Mouse (Mus musculus): ENCODE measurements around the gene Hist1h3d. TPM values are rescaled to one million over a fixed set of nuclear protein-coding genes. Genes with fewer than 3 reads are reported as not detected.
"Not testable (repeated sequence)": the region's sequence is repeated elsewhere in the genome, so short reads cannot be mapped to it uniquely, and the experiment has no call there.

The Hist1h3d gene
- total RNA-seq, 4 experiments from 2014 or later, result 8.2 to 11.5 (median 10.5) TPM

DNA sequence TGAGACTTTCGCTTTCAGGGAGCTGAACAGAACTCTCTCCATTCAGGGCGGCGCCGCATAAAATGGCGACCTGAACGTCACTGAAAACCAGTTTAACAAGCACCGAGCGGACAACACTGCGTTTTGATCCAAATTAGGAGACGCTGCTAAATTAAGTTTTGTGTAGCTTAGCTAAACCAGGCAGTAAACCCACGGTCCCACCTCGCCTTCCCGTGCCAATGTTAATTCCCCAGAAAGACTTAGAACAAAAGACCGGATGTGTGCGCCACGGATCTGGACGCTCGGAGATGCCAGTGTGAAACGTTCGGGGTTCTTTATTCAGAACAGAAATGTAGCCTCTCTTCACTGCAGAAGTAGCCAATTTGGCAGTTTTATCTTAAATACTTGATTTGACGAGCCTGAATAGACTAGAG, 9.5 kb downstream of the Hist1h3d start:
- DNase-seq (ENCODE audit: low spot score in 2 of 2), result peak; percentile 63 to 66

DNA sequence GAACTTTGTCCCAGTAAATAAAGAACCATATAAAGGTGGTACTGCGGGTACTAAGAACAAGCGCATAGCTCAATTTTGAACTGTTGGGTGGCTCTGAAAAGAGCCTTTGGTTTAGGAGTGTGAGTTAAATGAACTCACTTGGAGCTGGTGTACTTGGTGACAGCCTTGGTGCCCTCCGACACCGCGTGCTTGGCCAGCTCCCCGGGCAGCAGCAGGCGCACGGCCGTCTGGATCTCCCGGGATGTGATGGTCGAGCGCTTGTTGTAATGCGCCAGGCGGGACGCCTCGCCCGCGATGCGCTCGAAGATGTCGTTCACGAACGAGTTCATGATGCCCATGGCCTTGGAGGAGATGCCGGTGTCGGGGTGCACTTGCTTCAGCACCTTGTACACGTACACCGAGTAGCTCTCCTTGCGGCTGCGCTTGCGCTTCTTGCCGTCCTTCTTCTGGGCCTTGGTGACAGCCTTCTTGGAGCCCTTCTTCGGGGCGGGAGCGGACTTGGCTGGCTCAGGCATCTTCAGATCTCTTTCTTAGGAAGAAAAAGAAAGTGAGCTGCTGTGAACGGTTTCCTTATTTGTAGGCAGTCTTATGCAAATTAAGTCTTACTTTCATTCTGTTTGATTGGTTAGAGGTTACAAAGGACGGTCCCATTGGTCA, 10.0 kb downstream of the Hist1h3d start:
- peak; percentile 68 to 80 for DNase-seq (ENCODE audit: low spot score in 2 of 2)

DNA sequence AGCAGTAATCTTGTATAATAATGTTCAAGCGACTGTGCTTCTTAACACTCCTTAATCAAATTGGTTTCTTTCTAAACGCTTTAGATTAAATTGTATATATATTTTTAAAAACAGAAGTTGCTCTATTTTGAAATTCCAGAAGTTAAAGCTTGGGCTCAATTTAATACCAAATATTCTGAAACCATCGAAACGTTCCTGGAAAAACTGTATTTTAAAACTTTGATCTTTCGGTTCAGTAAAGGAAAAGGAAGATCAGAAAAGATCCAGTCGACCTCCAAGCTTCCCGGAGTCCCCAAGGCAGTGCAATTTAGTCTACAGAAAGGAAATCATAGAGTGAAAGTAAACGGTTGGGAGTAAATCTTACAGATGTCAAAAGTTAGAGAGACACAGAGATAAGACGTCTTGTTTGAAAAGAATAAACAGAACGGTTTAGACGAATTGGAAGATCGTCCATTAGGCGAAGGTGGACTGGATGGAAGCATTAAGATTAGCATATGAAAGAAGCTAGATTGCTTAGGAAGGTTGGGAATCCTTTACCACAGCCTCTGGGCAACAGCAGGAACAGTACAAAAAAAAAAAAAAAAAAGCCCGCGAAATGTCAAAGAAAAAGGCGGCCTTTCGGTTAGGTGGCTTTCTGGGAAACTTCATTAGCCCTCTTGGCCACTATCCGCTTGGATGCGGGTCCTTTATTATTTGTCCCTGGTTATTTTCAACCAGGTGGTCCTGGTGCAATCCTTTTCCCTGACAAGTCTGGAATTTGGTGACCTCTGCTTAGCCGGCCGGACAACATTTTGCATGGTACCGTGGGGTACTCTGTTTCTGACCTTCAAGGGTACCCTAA, 10.8 kb downstream of the Hist1h3d start:
- DNase-seq (ENCODE audit: low spot score in 2 of 2), result no peak

DNA sequence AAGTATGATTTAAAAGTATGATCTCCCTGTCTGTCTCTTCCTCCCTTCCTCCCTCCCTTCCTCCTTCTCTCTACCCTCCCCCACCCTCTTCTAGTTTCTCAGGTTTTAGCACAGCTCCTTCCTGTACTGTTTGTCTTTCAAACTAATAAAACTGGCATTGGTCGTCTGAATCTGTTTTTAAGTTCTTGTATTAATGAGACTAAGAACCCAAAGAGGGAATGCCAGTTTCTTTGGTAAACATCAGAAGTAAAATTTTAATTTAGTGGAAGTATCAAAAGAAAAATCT, 11.3 kb downstream of the Hist1h3d start:
- DNase-seq (ENCODE audit: low spot score in 2 of 2), result no peak

DNA sequence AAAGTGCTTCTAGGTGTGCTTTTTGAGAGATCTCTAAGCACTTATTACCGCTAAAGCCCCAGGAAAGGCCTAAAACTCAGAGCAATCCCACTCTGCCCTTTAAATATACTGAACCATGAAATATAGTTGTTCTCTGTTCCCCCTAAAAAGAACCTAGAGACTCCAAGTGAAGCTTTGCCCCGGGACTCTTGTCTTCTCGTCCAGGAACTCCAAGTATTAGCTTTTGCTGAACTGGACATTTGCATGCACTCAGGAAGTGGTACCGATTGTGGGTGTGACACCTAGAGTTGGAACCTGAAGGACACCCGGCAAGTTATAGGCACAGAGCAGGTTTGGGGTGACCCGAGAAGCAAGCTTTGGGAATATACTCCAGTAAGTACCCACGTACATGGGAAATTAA, 15.6 kb downstream of the Hist1h3d start:
- no peak for DNase-seq (ENCODE audit: low spot score in 2 of 2)

DNA sequence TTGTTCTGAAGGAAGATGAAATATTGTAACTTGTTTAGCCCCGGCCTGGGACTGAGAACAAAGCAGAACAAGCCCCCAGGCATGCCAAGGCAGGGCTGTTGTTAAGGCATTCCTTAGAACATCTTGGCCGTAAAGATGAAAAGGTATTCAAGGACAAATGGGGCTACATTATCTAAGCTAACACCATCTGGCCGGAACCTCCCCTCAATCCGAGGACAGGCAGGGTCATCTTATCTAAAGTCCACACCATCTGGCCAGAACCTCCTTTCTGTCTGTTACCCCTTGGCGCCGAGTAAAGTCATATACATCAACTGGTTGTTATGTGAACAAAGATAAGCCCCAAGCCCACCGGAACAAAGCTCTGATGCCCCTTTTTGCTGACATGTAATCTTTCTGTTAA, 16.3 kb downstream of the Hist1h3d start:
- not testable (repeated sequence) for DNase-seq (ENCODE audit: low spot score in 2 of 2)

DNA sequence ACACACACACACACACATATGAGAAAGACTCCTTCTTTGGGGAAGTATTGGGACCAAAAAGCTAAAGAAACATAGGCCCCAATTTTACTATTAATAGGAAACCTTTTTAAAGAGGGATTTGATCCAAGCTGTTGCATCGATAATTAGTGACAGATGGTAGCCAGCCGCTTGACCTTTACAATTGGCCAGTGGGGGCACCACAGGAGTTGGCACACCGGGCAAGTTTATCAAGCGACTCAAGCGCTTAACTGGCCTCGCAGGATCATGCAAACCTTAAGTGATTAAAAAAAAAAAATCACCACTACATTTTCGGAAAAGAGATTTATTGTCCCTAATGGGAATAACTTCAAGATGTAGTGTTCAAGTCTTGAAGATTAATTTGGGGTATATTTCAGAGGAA, 17.1 kb downstream of the Hist1h3d start:
- no peak for DNase-seq (ENCODE audit: low spot score in 2 of 2)

DNA sequence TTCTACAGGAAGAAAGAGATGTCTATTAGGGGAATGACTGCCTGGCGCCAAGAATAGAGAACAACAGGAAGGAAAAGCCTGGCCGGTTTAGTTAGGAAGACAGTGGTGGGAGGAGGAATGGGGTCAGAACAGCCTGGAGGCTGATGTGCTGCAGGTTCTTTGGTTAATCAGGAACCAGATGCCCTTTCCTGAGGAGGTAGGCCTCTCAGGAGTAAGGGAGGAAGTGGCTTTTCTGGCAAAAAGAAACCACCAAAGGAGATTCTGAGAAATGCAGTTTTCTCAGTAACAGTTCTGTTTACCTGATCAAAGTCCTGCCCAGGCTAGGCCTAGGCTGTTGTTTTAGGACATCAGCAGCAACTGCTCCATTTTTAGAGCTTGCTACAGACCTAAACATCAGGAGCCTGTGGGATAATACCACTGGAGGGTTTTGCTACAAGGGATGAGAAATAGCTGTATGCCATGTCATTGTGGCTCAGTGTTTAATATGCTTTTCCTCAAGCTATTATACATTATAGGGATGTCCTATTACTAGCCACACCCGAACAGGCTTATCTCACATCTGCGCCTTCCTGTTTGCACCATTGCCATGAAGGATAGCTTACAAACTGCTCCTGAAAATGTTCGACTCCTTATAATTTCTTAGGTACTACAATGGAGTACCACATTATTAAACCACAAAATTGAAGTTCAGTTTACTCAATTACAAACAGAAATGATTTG, 17.6 kb downstream of the Hist1h3d start:
- DNase-seq (ENCODE audit: low spot score in 2 of 2), result no peak

DNA sequence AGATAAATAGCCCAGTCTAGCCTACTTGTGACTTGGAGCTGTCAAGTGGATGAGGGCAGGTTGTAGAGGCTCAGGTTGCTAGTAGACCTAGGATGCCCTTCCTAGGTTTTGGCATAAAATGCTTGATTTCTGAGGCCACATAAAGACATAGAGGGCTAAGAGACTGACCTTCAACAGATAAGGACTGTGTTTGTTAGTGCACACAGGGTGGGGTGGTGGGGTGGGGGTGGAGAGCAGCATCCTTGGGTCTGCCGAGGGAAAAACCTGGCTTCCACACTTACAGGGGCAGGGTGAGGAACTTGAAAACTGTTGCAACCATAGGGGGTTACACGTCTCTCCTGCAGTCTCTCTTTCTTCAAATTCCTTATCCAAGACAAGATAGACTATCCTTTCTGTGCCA, 19.6 kb downstream of the Hist1h3d start:
- DNase-seq (ENCODE audit: low spot score in 2 of 2), result no peak

DNA sequence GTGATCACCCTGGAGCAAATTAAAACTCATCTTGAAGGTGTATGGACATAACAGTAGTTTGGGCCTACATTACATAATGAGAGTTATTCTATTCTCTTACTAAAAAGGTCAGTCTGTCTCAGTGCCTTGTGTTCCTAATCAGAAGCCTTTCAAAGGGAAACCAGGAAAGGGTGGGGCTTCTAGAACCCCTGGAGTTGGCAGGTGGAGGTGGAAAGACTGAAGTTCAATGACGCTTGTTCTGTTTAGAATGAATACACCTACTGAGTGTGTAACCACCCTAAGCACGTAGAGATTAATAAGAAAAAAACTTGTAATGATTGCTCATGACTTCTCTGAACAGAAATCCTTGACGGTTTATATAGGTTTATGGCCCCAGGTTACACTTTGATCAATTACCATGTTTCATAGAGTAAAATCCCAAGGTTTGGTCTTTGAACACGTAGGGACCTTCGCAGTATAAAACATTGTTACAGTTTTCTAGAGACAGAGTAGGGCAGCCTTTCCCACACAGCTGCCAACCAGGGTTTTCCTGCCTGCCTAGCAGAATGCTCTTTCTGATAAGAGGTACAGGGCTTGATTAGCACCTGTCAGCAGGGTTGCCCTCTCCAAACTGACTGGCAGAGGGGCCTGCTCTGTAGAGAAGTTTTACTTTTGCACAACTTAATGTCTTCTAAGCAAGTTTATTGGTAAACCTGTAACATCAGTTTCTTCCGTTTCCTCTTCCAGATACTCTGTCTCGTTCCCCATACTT, 20.2 kb downstream of the Hist1h3d start:
- no peak for DNase-seq (ENCODE audit: low spot score in 2 of 2)

DNA sequence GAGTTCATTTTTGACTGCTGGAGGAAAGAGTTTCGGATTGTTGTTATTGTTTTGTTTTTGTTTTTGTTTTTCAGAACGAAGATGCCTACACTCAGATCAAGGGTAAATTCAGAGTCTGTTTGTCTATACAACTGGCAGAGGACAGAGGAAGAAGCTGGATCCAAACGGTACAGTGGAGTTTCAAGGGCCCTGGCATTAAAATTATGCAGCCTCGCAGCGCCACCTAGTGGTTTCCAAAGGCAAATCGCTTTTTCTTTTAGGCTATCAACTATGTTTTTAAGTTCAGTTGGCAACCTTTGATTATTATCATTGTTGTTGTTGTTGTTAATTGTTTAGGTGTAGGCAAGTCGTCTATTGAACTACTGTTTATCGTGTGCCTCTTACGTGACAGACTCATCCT, 22.4 kb downstream of the Hist1h3d start:
- DNase-seq (ENCODE audit: low spot score in 2 of 2), result peak in 1 of 2 experiments; percentile 66

DNA sequence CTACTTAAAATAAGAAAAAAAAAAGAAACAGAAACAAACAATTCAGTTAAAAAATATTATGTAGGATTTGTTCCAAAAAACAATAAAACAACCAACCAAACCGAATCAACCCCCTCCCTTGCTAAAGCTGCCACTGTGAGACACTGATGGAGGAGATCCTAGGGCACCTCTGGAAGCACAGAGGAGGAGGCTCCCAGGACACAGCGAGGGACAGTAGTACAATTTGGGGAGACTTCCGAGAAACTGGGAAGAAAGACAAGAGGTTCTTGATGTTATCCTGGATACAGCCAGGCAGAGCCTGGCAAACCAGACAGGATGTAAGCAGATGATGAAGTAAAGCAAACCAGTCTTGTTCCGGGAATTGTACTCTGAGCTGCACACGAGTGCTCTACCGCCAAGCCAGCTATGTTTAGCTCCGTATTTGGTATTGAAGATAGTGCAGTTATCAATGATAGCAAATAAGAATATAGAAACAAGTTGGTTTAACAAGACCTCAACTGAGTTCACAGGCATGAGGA, 27.7 kb downstream of the Hist1h3d start:
- no peak for DNase-seq (ENCODE audit: low spot score in 2 of 2)

DNA sequence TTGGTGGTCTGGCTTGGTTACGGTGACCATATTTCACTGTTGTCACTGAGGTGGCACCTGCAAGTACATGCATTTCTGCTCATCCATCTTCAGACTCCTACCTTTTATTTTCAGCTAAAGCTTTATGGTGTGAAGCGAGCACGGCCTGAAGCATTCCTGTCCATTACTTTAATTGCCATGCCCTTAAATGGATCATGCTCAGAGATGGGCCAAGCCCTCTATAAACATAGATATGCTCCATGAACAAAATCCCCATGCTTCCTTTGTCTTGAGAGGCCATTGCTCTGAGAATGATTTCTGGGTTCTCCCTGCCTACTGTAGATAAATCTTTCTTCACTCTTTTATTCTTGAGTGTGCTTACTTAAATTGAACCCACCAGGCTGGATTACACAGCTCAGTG, 28.9 kb downstream of the Hist1h3d start:
- DNase-seq (ENCODE audit: low spot score in 2 of 2), result no peak

DNA sequence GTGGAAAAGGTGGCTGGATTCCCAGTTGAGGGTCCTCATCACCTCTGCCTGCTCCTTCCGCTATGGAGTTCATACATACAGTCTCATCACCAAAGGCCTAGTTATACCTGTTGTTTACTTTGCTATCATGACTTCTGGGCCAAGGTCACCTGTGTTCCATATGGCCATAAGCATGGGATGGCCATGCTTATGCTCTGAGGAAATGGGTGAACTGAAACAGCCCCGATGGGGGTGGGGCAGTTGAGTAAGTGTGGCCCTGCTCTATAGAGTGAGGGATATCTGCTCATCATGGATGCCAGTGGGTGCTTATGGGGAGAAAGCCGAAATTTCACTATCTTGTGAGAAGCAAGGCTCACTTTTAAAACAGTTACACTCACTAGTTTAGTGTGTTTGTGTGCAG, 29.5 kb downstream of the Hist1h3d start:
- DNase-seq (ENCODE audit: low spot score in 2 of 2), result no peak

DNA sequence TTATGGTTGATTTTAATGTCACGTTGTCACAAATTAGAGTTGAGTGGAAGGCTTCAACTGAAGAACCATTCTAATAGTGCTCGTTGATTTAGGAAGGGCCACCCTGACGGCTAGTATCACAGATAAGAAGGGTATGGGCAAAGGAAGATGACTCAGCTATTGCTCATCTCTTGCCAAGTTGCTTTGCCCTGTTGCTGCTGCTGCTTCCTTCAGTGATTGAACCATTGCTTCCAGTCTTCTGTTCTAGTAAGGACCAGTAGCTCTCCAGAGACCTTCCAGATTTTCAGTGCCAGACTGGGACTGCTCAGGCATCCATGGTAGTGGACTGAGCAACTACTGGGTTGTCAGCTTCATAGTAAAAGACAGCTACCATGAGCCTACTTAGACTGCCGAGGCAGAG, 33.6 kb downstream of the Hist1h3d start:
- DNase-seq (ENCODE audit: low spot score in 2 of 2), result no peak

DNA sequence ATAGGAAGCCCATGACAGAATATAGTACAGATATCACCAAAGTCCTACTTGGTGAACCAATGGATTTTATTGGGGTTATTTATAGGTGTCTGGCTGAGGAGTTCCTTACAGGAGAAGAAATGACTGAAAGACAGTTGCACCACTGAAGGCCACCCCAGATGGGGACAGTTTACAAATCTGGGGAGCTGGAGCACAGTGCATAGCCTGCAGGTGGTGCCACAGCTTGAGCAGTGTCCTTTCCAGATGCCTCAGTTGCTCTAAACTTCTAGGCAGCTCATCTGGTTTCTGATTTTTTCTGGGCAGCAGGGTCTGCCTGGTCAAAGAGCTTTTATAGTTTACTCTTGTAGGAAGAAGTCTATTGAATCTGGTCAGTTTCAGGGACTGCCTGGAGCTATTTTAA, 34.3 kb downstream of the Hist1h3d start:
- no peak for DNase-seq (ENCODE audit: low spot score in 2 of 2)

DNA sequence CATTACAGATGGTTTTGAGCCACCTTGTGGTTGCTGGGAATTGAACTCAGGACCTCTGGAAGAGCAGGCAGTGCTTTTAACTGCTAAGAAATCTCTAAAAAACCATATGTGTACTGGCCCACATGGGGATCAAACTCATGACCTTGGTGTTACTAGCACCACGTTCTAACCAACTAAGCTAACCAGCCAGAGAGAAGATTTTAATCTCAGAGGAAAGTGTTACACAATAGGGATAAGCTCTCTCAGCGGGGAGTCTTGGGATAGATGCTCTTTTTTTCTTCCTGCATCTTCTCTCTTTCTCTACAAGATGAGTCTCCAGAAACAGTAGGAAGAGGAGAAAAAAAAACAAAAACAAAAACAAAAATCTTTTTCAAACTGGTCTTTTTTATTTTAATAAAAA, 34.8 kb downstream of the Hist1h3d start:
- no peak for DNase-seq (ENCODE audit: low spot score in 2 of 2)

DNA sequence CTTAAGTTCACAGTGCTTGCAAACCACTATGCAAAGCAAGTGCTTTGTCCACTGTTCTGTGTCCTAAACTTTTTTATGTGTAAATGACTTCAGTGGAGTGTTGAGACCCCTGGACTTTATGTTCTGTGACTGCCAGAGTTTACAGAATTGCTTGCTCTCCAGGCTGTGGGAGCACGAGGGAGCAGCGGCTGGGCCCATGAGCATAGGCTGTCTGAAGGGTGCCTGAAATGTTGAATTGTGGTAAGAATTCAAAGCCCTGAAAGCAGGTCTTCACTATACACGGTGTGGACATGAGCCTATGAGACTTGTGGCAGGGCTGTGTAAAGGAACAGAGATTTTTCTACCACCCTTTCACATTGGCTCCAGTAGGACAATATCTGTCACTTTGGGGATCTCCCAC, 36.1 kb downstream of the Hist1h3d start:
- DNase-seq (ENCODE audit: low spot score in 2 of 2), result no peak

DNA sequence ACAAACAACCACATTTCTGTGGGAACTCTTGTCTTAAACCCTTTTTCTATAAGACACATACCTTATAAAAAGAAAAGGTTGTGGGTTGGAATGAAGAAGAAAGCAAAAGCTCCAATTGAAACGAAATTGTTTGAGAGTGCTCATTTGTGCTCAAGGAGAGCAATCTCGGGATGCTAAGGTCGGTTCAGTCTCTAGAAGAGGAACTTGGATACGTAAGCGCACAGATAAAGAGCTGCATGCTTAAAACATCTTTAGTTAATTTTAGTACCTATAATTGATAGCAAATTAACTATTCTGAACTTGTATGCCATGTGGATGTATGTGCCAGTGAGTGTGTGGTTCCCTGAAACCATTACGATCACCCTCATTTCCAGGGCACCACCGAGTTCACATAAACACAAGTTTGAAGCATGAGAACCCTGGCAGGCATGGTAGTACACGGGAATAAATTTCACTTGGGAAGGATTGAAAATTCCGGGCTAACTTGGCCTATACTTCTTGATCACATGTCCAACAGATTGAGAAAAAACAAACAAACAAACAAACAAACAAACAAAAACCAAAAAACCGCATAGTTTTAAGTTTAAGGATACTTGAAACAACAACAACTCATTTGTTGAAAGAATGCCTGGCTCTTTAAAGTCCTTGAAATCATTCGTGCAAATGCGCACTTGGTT, 44.6 kb downstream of the Hist1h3d start:
- no peak for DNase-seq (ENCODE audit: low spot score in 2 of 2)

DNA sequence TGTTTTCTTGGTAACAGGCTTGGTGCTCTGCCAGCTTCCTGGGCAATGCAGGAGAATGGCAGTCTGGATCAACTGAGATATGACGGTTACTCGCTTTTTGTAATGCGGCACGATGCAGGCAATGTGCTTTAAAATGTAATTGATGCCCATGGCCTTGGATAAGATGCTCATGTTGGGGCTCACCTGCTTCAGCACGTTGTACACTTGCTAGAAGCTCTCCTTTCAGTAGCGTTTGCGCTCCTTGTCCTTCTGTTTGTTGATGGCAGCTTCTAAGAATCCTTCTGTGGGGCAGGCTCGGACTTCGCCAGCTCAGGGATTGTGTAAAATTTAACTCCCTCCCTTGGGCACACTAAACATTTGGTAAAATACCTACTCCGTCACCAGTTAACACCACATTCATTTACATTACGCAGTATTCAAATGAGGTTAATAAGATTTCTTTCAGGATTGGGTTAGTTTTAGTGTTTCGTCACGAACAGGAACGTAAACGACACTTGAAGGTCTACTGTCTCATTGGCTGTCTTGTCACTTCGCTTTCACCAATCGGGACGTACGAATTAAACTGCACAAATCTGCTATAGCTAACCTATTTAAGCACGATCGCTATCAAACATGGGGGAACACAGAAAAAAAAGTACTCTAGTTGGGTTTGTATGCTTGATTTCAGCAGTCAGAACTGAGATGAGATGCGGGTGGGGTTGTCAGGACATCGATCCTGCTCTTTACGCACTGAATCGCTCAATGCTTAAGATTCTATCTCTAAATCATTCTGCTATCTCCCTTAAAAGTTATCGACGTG, 45.4 kb downstream of the Hist1h3d start, which contains the start of gene Hist1h2be:
TSS of gene Hist1h2be (minus strand) at position 392 of the 799 bp plus-strand sequence.
- DNase-seq (ENCODE audit: low spot score in 2 of 2), result peak; percentile 73 to 85
